Mouse (Mus musculus): ENCODE measurements around the gene Elmo1. TPM values are rescaled to one million over a fixed set of nuclear protein-coding genes. Genes with fewer than 3 reads are reported as not detected.

Elmo1 gene
- polyA plus RNA-seq (2012) = 0.01 TPM in 1 of 2 replicates, not detected in the other

- H3K4me1 ChIP-seq (ENCODE audit: control insufficient read depth) = no peaks in the 10 kb centered on the region
- H3K36me3 ChIP-seq (ENCODE audit: control insufficient read depth) = no peaks in the 10 kb centered on the region
- no peak for TF ChIP-seq TAL1 (IDR thresholded peaks at IDR 0.05; ENCODE audit: low read length)
- no peak for TF ChIP-seq GATA1 (IDR thresholded peaks at IDR 0.05; ENCODE audit: low read length)
- peaks cover 59% of the 10 kb centered on the region for H3K27me3 ChIP-seq (ENCODE audit: control insufficient read depth)
- peak within 1 kb of the TSS; percentile 55 for H3K4me3 ChIP-seq (replicated peaks)
- H3K9me3 ChIP-seq (ENCODE audit: control insufficient read depth, low read length) = peaks cover 2% of the 10 kb centered on the region; the same call in 1 of the 2 replicates
These were observed at the start of gene Elmo1 for GRCm38 (mm10) chr13:20090133-20090710. Elmo1 (plus strand) TSS chr13:20090596.

GRCm38 (mm10) chr13:20041169-20041830 lies 49.1 kb upstream of the Elmo1 start:
- H3K4me3 ChIP-seq (replicated peaks) = no peak overlapping the region
- H3K27me3 ChIP-seq (ENCODE audit: control insufficient read depth) = no peaks in the 10 kb centered on the region
- H3K9me3 ChIP-seq (ENCODE audit: control insufficient read depth, low read length) = no peaks in the 10 kb centered on the region
- H3K4me1 ChIP-seq (ENCODE audit: control insufficient read depth) = no peaks in the 10 kb centered on the region
- TF ChIP-seq GATA1 (IDR thresholded peaks at IDR 0.05; ENCODE audit: low read length) (no peak), TAL1 (IDR thresholded peaks at IDR 0.05; ENCODE audit: low read length) (no peak)
- no peaks in the 10 kb centered on the region for H3K36me3 ChIP-seq (ENCODE audit: control insufficient read depth)

- no peaks in the 10 kb centered on the region for H3K4me1 ChIP-seq (ENCODE audit: control insufficient read depth)
- H3K4me3 ChIP-seq (replicated peaks) = no peak overlapping the region
- H3K36me3 ChIP-seq (ENCODE audit: control insufficient read depth) = no peaks in the 10 kb centered on the region
- no peaks in the 10 kb centered on the region for H3K27me3 ChIP-seq (ENCODE audit: control insufficient read depth)
- TF ChIP-seq GATA1 (IDR thresholded peaks at IDR 0.05; ENCODE audit: low read length) (no peak), TAL1 (IDR thresholded peaks at IDR 0.05; ENCODE audit: low read length) (no peak)
- H3K9me3 ChIP-seq (ENCODE audit: control insufficient read depth, low read length) = no peaks in the 10 kb centered on the region
These were observed 47.5 kb upstream of the Elmo1 start for GRCm38 (mm10) chr13:20042856-20043255.

- no peaks in the 10 kb centered on the region for H3K27me3 ChIP-seq (ENCODE audit: control insufficient read depth)
- no peaks in the 10 kb centered on the region for H3K4me1 ChIP-seq (ENCODE audit: control insufficient read depth)
- no peak overlapping the region for H3K4me3 ChIP-seq (replicated peaks)
- H3K9me3 ChIP-seq (ENCODE audit: control insufficient read depth, low read length) = no peaks in the 10 kb centered on the region
- H3K36me3 ChIP-seq (ENCODE audit: control insufficient read depth) = no peaks in the 10 kb centered on the region
- TF ChIP-seq TAL1 (IDR thresholded peaks at IDR 0.05; ENCODE audit: low read length) (no peak), GATA1 (IDR thresholded peaks at IDR 0.05; ENCODE audit: low read length) (no peak)
These were observed 45.0 kb upstream of the Elmo1 start for GRCm38 (mm10) chr13:20045350-20045749.

GRCm38 (mm10) chr13:20045836-20046235 lies 44.6 kb upstream of the Elmo1 start:
- Histone ChIP-seq H3K36me3 (ENCODE audit: control insufficient read depth) (no peaks in the 10 kb centered on the region), H3K27me3 (ENCODE audit: control insufficient read depth) (no peaks in the 10 kb centered on the region), H3K4me3 (replicated peaks) (no peak overlapping the region), H3K9me3 (ENCODE audit: control insufficient read depth, low read length) (no peaks in the 10 kb centered on the region), H3K4me1 (ENCODE audit: control insufficient read depth) (no peaks in the 10 kb centered on the region)
- TF ChIP-seq GATA1 (IDR thresholded peaks at IDR 0.05; ENCODE audit: low read length) (no peak), TAL1 (IDR thresholded peaks at IDR 0.05; ENCODE audit: low read length) (no peak)

GRCm38 (mm10) chr13:20046406-20046805 lies 44.0 kb upstream of the Elmo1 start:
- no peak for TF ChIP-seq TAL1 (IDR thresholded peaks at IDR 0.05; ENCODE audit: low read length)
- no peak for TF ChIP-seq GATA1 (IDR thresholded peaks at IDR 0.05; ENCODE audit: low read length)
- H3K4me3 ChIP-seq (replicated peaks) = no peak overlapping the region
- no peaks in the 10 kb centered on the region for H3K4me1 ChIP-seq (ENCODE audit: control insufficient read depth)
- H3K9me3 ChIP-seq (ENCODE audit: control insufficient read depth, low read length) = no peaks in the 10 kb centered on the region
- H3K27me3 ChIP-seq (ENCODE audit: control insufficient read depth) = no peaks in the 10 kb centered on the region
- no peaks in the 10 kb centered on the region for H3K36me3 ChIP-seq (ENCODE audit: control insufficient read depth)

GRCm38 (mm10) chr13:20047926-20048836 lies 42.2 kb upstream of the Elmo1 start:
- no peaks in the 10 kb centered on the region for H3K27me3 ChIP-seq (ENCODE audit: control insufficient read depth)
- no peak for TF ChIP-seq GATA1 (IDR thresholded peaks at IDR 0.05; ENCODE audit: low read length)
- TF ChIP-seq TAL1 (IDR thresholded peaks at IDR 0.05; ENCODE audit: low read length) = no peak
- H3K4me1 ChIP-seq (ENCODE audit: control insufficient read depth) = no peaks in the 10 kb centered on the region
- H3K9me3 ChIP-seq (ENCODE audit: control insufficient read depth, low read length) = no peaks in the 10 kb centered on the region
- no peak overlapping the region for H3K4me3 ChIP-seq (replicated peaks)
- no peaks in the 10 kb centered on the region for H3K36me3 ChIP-seq (ENCODE audit: control insufficient read depth)

GRCm38 (mm10) chr13:20048837-20049160 lies 41.6 kb upstream of the Elmo1 start:
- no peak for TF ChIP-seq GATA1 (IDR thresholded peaks at IDR 0.05; ENCODE audit: low read length)
- TF ChIP-seq TAL1 (IDR thresholded peaks at IDR 0.05; ENCODE audit: low read length) = no peak
- no peaks in the 10 kb centered on the region for H3K36me3 ChIP-seq (ENCODE audit: control insufficient read depth)
- no peaks in the 10 kb centered on the region for H3K9me3 ChIP-seq (ENCODE audit: control insufficient read depth, low read length)
- no peaks in the 10 kb centered on the region for H3K27me3 ChIP-seq (ENCODE audit: control insufficient read depth)
- H3K4me3 ChIP-seq (replicated peaks) = no peak overlapping the region
- H3K4me1 ChIP-seq (ENCODE audit: control insufficient read depth) = no peaks in the 10 kb centered on the region

- Histone ChIP-seq H3K4me1 (ENCODE audit: control insufficient read depth) (no peaks in the 10 kb centered on the region), H3K4me3 (replicated peaks) (no peak overlapping the region), H3K27me3 (ENCODE audit: control insufficient read depth) (no peaks in the 10 kb centered on the region), H3K9me3 (ENCODE audit: control insufficient read depth, low read length) (no peaks in the 10 kb centered on the region), H3K36me3 (ENCODE audit: control insufficient read depth) (no peaks in the 10 kb centered on the region)
- TF ChIP-seq GATA1 (IDR thresholded peaks at IDR 0.05; ENCODE audit: low read length) = no peak
- TF ChIP-seq TAL1 (IDR thresholded peaks at IDR 0.05; ENCODE audit: low read length) = no peak
These were observed 40.7 kb upstream of the Elmo1 start for GRCm38 (mm10) chr13:20049654-20050053.
